In genomic region chr4:155086108-155087024, GRCm38 (mm10) we compare ENCODE assay signal across 7 mouse cellular contexts. TPM values are rescaled to one million over a fixed set of nuclear protein-coding genes. Genes with fewer than 3 reads are reported as not detected.
DNase-seq lines count a peak whose midpoint lies in the region; ATAC-seq lines count a peak whose summit lies in the region.

Gene Rer1, minus strand, starts transcription at chr4:155086382.
Gene Morn1, plus strand, starts transcription at chr4:155086577.

- H3K9ac ChIP-seq in embryonic facial prominence, embryonic 12.5 days, result peak within 1 kb of the TSS; percentile 95
- H3K9ac ChIP-seq in limb, embryonic 11.5 days (ENCODE audit: low read length), result peak within 1 kb of the TSS; percentile 87
- H3K9ac ChIP-seq in midbrain, embryonic 14.5 days (replicated peaks; ENCODE audit: low read length), result peak within 1 kb of the TSS; percentile 87

- peaks cover 20% of the 10 kb centered on the region for H3K4me1 ChIP-seq in embryonic facial prominence, embryonic 12.5 days
- peaks cover 13% of the 10 kb centered on the region for H3K4me1 ChIP-seq in limb, embryonic 11.5 days (ENCODE audit: control insufficient read depth, insufficient read depth, low read length)
- H3K4me1 ChIP-seq in midbrain, embryonic 14.5 days (ENCODE audit: control insufficient read depth, insufficient read depth, low read length), result peaks cover 24% of the 10 kb centered on the region

- ATAC-seq in embryonic facial prominence, embryonic 12.5 days (ENCODE audit: insufficient number of reproducible peaks, insufficient read depth, low FRiP score, low TSS enrichment), result peak; percentile 93
- peak; percentile 96 for ATAC-seq in limb, embryonic 11.5 days (ENCODE audit: insufficient number of reproducible peaks, low FRiP score, low TSS enrichment, low read depth)
- ATAC-seq in midbrain, embryonic 14.5 days (ENCODE audit: low FRiP score, low TSS enrichment), result peak; percentile 98

- peak; percentile 99 for DNase-seq in adrenal gland, postnatal 25 days
- DNase-seq in heart, adult 11 months, result peak; percentile 100
- peak; percentile 100 for DNase-seq in kidney, adult 18-20 months
- peak; percentile 100 for DNase-seq in limb, embryonic 11.5 days (ENCODE audit: low spot score)
- DNase-seq in midbrain, embryonic 14.5 days, result peak; percentile 100
- peak; percentile 97 to 99 for DNase-seq in spleen, adult 18-20 months

- H3K4me2 ChIP-seq in embryonic facial prominence, embryonic 12.5 days (replicated peaks), result peak within 1 kb of the TSS; percentile 98
- H3K4me2 ChIP-seq in limb, embryonic 11.5 days (ENCODE audit: low read depth, severe bottlenecking), result peak within 1 kb of the TSS; percentile 91
- H3K4me2 ChIP-seq in midbrain, embryonic 14.5 days (ENCODE audit: low read length), result peak within 1 kb of the TSS; percentile 96

- H3K4me3 ChIP-seq in embryonic facial prominence, embryonic 12.5 days, result peak within 1 kb of the TSS; percentile 98
- peak within 1 kb of the TSS; percentile 82 for H3K4me3 ChIP-seq in limb, embryonic 11.5 days (ENCODE audit: low read depth, low read length)
- H3K4me3 ChIP-seq in midbrain, embryonic 14.5 days (replicated peaks; ENCODE audit: low read depth, low read length), result peak within 1 kb of the TSS; percentile 88

- H3K27me3 ChIP-seq in embryonic facial prominence, embryonic 12.5 days, result no peaks in the 10 kb centered on the region
- H3K27me3 ChIP-seq in limb, embryonic 11.5 days (ENCODE audit: control insufficient read depth, insufficient read depth, low read length), result no peaks in the 10 kb centered on the region
- no peaks in the 10 kb centered on the region for H3K27me3 ChIP-seq in midbrain, embryonic 14.5 days (ENCODE audit: control insufficient read depth, insufficient read depth, low read length)

- no peaks in the 10 kb centered on the region for H3K9me3 ChIP-seq in embryonic facial prominence, embryonic 12.5 days
- H3K9me3 ChIP-seq in limb, embryonic 11.5 days (ENCODE audit: control insufficient read depth, low read length), result no peaks in the 10 kb centered on the region
- H3K9me3 ChIP-seq in midbrain, embryonic 14.5 days (ENCODE audit: control insufficient read depth, low read length), result no peaks in the 10 kb centered on the region

- WGBS in embryonic facial prominence, embryonic 12.5 days, result under 1% methylated on average over 83 of the region's 85 CpGs
- WGBS in limb, embryonic 11.5 days, result under 1% methylated on average over 70 of the region's 85 CpGs
- under 1% methylated on average over 85 of the region's 85 CpGs for WGBS in midbrain, embryonic 14.5 days

- peaks cover 28% of the 10 kb centered on the region for H3K36me3 ChIP-seq in embryonic facial prominence, embryonic 12.5 days
- peaks cover 2% of the 10 kb centered on the region; the same call in 1 of the 2 replicates for H3K36me3 ChIP-seq in limb, embryonic 11.5 days (ENCODE audit: control insufficient read depth, insufficient read depth, low read length)
- peaks cover 29% of the 10 kb centered on the region for H3K36me3 ChIP-seq in midbrain, embryonic 14.5 days (ENCODE audit: control insufficient read depth, insufficient read depth, low read length)

- H3K27ac ChIP-seq in embryonic facial prominence, embryonic 12.5 days, result peak within 1 kb of the TSS; percentile 93
- H3K27ac ChIP-seq in limb, embryonic 11.5 days (replicated peaks; ENCODE audit: low read depth, low read length), result peak within 1 kb of the TSS; percentile 89
- peak within 1 kb of the TSS; percentile 90 for H3K27ac ChIP-seq in midbrain, embryonic 14.5 days (replicated peaks; ENCODE audit: low read depth, low read length)

RNA-seq across cellular contexts. Expression of gene Rer1, which starts in this region (rescaled TPM):
- 107 and 115 TPM in 2 replicates for total RNA-seq in adrenal gland, postnatal 25 days (2021)
- 139 and 143 TPM in 2 replicates for polyA plus RNA-seq in embryonic facial prominence, embryonic 12.5 days (2016; fragmentation: Nextera tagmentation; extraction: Ambion mirVana)
- 137 and 149 TPM in 2 replicates for polyA plus RNA-seq in limb, embryonic 11.5 days (2014; fragmentation: Nextera tagmentation; extraction: Ambion mirVana)
- 139 and 148 TPM in 2 replicates for polyA plus RNA-seq in midbrain, embryonic 14.5 days (2014; fragmentation: Nextera tagmentation; extraction: Ambion mirVana)

RNA-seq across cellular contexts. Expression of gene Morn1, which starts in this region (rescaled TPM):
- 9.9 and 10.7 TPM in 2 replicates for total RNA-seq in adrenal gland, postnatal 25 days (2021)
- 5.1 and 7.7 TPM in 2 replicates for polyA plus RNA-seq in embryonic facial prominence, embryonic 12.5 days (2016; fragmentation: Nextera tagmentation; extraction: Ambion mirVana)
- 3.5 and 4.5 TPM in 2 replicates for polyA plus RNA-seq in limb, embryonic 11.5 days (2014; fragmentation: Nextera tagmentation; extraction: Ambion mirVana)
- 6.0 and 6.4 TPM in 2 replicates for polyA plus RNA-seq in midbrain, embryonic 14.5 days (2014; fragmentation: Nextera tagmentation; extraction: Ambion mirVana)

Comparison
In these comparisons a context has a peak if more than half of its experiments do, and no peak if none do; other contexts are left out.
1. Peak in every context shown above with its lines: DNase-seq, ATAC-seq, H3K4me3 ChIP-seq and H3K27ac ChIP-seq.